Mouse (Mus musculus) gastrocnemius, postnatal 25 days (tissue): ENCODE measurements around the gene Tmem170b. TPM values are rescaled to one million over a fixed set of nuclear protein-coding genes. Genes with fewer than 3 reads are reported as not detected.
"Not testable (repeated sequence)": the region's sequence is repeated elsewhere in the genome, so short reads cannot be mapped to it uniquely, and the experiment has no call there.

Source experiments
- DNase-seq: peaks from one replicate; pipeline ENCODE4 v3.0.0; 2022
- total RNA-seq, 2 experiments: library from RNA; stranded (reverse); gene quantifications; 1 replicate in 1 of 2; 2 replicates in 1 of 2; pipeline ENCODE4 v1.2.3; 2021

Gene Tmem170b
- total RNA-seq, 2 experiments from 2014 or later: 22.0 to 23.6 TPM

GRCm38 (mm10) chr13:41669951-41670350 lies 64.2 kb downstream of the Tmem170b start:
- no peak for DNase-seq

DNA sequence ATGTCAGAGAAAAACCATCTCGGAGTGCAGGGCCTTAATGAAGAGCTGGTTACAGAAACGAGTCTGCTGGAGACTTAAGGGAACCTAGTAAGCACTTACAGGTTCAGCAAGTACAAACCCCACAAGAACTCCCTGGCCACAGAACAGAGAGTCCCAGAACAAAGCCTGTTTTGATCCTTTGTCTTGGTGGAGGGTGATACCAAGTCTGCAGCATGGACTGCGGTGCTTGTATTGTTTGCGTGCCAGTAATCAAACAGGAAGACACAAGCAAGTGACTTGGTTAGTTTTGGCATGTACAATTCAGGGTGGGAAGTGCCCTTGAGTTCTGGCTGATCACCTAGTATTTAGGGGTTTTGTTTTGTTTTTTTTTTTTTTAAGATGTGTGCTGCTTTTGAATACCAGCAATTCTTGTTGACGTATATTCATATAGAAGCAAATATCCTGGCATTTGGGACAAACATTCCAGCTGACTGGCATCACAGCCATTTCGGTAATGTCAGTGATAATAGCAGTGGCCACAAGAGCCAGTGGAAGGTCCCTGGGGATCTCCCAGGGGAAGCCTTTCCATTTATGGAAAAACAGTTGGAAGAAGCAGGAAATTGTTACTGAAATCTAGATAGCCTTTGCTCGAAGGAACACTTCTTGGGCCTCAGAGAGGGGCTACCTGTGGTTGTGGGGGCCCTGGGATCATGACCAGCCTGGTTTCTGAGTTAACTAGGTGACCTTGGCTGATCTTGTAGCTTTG lies 64.9 kb downstream of the Tmem170b start:
- no peak for DNase-seq

DNA sequence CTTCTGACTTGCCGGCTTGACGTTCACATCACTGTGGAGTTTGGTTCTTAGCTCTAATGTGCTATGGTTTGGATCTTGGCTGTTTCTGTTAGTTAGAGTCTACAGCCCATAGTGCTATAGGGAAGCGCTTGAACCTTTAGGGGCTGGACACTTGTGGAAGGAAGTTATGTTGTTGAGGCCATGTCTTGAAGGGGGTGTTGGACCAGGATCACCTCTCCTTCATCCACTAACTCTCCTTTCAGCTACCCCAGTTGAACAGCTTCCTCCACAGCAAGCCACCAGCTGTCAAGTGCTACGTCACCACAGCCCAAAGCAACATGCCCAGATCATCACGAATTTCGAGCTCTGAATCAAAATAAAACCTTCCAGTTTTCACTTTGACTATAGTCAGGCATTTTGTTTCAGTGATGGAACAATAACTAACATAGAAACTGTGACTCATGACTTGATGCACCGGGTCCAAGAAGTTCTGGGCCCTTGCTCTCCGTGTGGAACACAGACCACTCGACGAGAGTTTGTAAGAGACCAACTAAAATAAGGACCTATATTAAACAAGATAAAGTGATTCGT lies 65.5 kb downstream of the Tmem170b start:
- no peak for DNase-seq

DNA sequence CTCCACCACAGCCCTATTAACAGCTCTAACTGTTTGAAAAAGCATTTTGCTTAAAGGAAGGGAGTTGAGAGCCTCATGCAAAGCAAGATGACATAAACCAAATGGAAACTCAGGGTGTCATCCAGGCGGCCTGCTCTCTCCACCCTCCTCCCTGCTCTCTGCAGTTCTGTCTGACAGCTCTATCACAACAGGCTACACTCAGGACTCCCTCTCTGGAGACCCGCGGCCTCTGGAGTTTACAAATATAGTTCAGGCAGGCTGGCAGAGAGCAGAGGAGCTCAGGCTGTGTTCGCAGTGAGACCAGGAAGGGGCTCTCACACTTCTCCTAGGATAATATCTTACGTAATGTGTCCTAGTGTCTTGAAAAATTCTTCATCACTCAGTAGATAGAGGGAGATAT lies 67.2 kb downstream of the Tmem170b start:
- DNase-seq: not testable (repeated sequence)

- DNase-seq: no peak
Measured at GRCm38 (mm10) chr13:41673541-41673940, 67.8 kb downstream of the Tmem170b start.

DNA sequence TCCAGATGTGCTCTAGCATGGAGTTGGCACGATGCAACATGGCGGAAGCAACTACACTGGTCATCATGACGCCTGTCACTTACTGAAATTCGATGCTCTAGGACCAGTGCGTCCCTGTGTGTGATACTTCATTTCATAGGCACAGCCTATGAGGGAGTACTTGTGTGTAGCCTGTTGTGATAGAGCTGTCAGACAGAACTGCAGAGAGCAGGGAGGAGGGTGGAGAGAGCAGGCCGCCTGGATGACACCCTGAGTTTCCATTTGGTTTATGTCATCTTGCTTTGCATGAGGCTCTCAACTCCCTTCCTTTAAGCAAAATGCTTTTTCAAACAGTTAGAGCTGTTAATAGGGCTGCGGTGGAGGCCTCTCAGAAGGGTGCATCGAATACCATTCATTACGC lies 68.9 kb downstream of the Tmem170b start:
- DNase-seq: not testable (repeated sequence)

DNA sequence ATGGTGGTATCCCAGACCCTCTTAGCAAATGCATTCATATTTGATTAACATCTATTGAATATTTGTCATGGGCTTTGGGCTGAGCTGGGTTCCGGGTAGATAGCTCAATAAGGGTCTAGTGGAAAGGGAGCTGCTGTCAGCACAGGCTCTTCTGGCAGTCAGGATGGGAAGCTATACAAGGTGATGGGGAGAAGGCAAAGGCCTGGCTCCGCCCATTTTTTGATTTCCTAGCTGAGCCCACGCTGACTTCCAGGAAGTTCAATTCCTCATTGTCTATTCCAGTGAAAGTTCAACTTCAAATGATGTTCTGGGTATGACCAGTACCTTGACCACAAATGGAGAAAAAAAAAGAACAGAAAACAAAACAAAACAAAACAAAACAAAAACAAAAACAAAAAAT lies 69.8 kb downstream of the Tmem170b start:
- DNase-seq: no peak

GRCm38 (mm10) chr13:41675966-41676835 lies 70.5 kb downstream of the Tmem170b start:
- DNase-seq: no peak

- no peak for DNase-seq
Measured at GRCm38 (mm10) chr13:41676836-41677186, 71.1 kb downstream of the Tmem170b start.

DNA sequence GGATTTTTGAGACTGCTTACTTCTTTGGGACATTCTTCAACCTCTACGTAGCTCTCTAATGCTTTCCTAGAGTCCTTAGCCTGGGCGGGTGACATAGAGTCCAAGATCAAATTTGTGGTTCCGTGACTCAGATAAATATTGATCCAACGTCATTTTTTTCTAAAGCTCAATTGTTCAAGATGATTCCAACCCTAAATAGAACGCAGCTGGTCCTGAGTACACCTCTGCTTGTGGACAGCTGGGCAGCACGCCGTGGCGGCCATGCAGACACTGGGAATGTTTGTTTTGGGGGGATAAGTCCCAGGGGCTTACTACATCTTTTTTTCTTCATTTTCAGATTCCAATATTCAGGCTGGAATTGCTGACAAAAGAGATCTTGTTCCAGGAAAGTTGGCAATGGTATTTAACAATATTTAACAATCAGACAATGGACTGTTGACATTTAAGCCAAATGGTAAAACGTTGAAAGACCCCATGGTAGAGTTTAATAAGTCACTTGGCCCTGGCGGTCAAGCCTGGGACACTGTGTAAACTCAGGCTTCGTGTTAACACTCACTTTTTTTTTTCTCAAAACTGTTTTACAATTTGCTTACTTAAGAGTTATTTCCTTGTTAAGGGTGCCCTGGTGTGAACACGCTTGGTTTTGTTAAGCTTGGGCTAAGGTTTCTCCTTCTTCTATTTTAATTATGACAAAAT lies 75.3 kb downstream of the Tmem170b start:
- no peak for DNase-seq

GRCm38 (mm10) chr13:41682341-41683119 lies 76.8 kb downstream of the Tmem170b start:
- no peak for DNase-seq

DNA sequence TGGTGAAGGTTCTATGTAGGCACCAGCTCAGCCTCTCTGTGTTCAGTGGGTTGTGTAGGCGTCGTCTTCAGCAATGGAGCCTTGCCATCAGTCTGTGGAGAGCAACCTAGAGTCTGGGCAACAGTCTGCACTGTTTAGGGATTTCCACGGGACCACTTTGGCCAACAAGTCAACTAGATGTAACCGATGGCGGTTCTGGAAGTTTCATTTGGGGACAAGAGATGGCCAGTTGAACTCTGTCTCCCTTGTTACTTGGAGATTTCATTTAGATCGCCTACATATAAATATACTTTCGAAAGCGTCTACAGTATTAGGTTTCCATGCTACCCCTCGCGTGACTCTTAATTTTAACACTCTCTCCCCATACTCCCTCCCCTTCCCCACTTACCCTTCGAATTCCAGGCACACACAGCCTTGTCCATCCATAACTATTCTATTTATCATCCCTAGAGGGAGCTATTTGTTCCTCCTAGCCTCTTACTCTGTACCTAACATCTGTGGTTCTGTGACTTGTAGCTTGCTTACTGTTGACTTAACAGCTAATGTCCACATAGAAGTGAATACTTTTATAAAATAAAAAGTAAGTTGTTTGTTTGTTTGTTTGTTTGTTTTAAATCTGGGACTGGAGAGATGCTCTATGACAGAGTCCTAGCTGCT lies 77.8 kb downstream of the Tmem170b start:
- DNase-seq: no peak

DNA sequence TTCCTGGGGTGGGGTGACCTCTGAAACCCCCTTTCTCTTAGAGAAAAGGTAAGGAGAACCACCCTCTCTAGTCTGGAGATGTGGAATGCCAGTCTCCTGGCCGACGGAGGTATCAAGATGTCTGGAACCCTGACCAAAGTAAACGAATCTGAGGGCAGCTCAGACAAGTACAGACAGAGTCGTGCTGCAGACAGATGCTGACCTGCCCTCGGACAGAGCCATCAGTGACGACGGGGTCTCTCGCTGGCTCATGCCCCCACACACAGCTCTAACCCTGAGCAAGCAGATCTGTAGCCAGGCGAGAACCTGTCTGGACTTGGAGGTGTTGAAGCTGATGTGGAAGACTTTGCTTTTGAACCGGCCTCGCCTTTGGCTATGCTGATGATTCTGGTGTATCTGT lies 79.8 kb downstream of the Tmem170b start:
- DNase-seq: no peak

GRCm38 (mm10) chr13:41689055-41689454 lies 83.3 kb downstream of the Tmem170b start:
- DNase-seq: no peak

DNA sequence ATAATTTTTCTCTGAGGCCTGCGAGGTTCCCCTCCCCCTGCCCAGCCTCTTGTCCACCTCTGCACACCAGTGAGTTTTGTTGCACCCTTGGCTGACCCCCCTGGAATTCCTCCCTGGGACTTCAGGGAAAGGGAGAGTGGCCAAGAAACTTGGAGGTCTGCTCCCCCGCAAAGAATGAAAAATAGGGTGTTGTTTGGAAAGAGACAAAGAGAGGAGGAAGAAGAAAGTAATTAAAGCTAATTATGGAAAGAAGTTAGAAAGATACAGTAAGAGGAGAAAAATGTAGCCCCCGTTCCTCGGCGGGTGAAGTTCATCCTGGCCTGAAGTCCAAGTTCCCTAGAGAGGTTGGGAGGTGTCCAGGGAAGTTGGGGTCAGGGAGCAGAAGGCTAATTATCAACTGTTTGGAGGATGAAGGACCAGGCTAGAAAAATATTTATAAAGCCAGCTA lies 83.9 kb downstream of the Tmem170b start:
- no peak for DNase-seq

Other genes with a start within 250 kb of the Tmem170b start
- gene Nedd9, start 118.5 kb upstream of the Tmem170b start, total RNA-seq: 1 to 10 TPM; 4.5 to 9.4 TPM
- gene Adtrp, start 241.8 kb downstream of the Tmem170b start, total RNA-seq: under 1 TPM in 1 of 2 experiments, not detected in 1; 0.32 TPM